Mouse (Mus musculus): ENCODE measurements around the gene Foxb1. TPM values are rescaled to one million over a fixed set of nuclear protein-coding genes. Genes with fewer than 3 reads are reported as not detected.

Gene Foxb1
- polyA plus RNA-seq (2012; rRNA removed; ENCODE audit: low replicate concordance) = not detected in 2 replicates

GRCm38 (mm10) chr9:69760371-69761301 is at the start of gene Foxb1:
Gene Foxb1, minus strand, starts transcription at chr9:69760940.

Other genes starting within 250 kb of the Foxb1 start
- gene Bnip2, start 228.5 kb upstream of the Foxb1 start, polyA plus RNA-seq (2012; rRNA removed; ENCODE audit: low replicate concordance) = 39.9 and 44.0 TPM in 2 replicates